Mouse (Mus musculus) adrenal gland, postnatal 4 days (tissue): ENCODE results near the gene Gpatch1. TPM values are rescaled to one million over a fixed set of nuclear protein-coding genes. Genes with fewer than 3 reads are reported as not detected.
"Not testable (repeated sequence)": the region's sequence is repeated elsewhere in the genome, so short reads cannot be mapped to it uniquely, and the experiment has no call there.

Source experiments
- DNase-seq, 2 experiments: peaks; one replicate each; pipeline ENCODE4 v3.0.0; 2021 to 2022; ENCODE audit warnings: low spot score in 2 of 2, mixed read lengths in 2 of 2
- total RNA-seq, 2 experiments: library from RNA; stranded (reverse); gene quantifications; 2 replicates each; pipeline ENCODE4 v1.2.3; 2021

Gene Gpatch1
- total RNA-seq, 2 experiments from 2014 or later = 22.3 to 26.0 TPM

- peak in 1 of 2 experiments; percentile 17 for DNase-seq
These were observed 15.0 kb upstream of the Gpatch1 start for GRCm38 (mm10) chr7:35333231-35333651.

GRCm38 (mm10) chr7:35331590-35331989 is 13.3 kb upstream of the Gpatch1 start:
- no peak for DNase-seq

- DNase-seq = no peak
These were observed 4.6 kb upstream of the Gpatch1 start for GRCm38 (mm10) chr7:35322732-35323420.

DNA sequence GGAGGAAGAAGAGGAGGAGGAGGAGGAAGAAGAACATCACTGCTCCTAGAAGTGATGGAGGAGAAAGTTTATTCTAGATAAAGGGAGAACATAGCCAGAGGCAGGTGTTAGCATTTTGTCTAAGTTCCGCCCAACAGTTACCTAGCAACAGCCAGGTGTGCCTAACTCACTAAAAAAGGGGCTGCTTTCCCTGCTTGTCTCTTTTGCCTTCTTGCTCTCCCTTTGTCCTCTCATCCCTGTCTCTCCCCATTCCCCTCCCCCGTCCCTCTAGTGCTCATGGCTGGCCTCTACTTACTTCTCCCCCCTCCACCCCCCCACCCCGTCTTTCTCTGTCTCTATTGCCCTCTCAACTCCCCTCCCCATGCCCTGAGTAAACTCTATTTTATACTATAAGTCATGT is 3.9 kb upstream of the Gpatch1 start:
- DNase-seq = no peak

GRCm38 (mm10) chr7:35319755-35320154 is 1.5 kb upstream of the Gpatch1 start:
- DNase-seq = no peak

DNA sequence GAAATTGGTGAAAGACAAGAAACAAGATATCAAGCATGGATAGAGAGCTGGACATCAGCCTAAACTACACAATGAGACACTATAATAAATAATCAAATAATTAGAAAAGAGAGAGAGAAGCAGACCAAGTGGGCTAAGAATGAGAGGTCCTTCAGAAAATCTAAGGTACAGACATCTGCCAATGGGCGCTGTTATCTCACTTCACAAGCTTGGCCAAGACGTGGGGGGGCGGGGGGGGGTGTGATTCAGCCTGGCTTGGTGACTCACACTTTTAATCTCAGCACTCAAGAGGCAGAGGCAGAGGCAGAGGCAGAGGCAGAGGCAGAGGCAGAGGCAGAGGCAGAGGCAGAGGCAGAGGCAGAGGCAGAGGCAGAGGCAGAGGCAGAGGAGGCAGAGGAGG is 981 bp upstream of the Gpatch1 start:
- not testable (repeated sequence) for DNase-seq

DNA sequence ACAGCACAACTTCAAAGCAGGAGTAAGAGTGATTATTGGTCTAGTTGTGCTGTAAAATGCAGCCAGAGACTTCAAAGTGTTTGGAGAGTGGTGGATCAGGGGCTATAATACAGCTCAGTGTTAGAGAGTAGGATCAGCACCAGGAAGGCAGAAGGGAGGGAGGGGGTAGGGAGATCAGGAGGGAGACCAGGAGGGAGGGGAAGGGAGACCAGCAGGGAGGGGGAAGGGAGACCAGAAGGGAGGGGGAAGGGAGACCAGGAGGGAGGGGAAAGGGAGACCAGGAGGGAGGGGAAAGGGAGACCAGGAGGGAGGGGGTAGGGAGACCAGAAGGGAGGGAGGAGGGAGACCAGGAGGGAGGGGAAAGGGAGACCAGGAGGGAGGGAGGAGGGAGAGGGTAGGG is 4.1 kb downstream of the Gpatch1 start:
- DNase-seq = no peak

DNA sequence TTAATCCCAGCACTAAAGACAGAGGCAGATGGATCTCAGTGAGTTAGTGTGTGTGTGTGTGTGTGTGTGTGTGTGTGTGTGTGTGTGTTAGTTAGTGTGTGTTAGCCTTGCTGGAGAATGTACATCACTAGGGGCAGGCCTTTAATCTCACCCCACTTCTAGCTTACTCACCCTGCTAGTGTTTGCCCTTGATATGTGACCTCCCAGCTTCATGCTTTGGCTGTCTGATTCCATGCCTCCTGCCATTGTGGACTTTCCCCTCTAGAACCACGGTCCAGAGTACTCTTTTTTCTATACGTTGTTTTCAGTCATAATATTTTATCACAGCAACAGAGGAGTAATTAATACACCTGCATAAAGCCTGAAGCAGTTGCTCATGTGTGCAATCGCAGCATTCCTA is 7.0 kb downstream of the Gpatch1 start:
- no peak for DNase-seq

GRCm38 (mm10) chr7:35300792-35301191 is 17.4 kb downstream of the Gpatch1 start:
- no peak for DNase-seq

GRCm38 (mm10) chr7:35299656-35300055 is 18.6 kb downstream of the Gpatch1 start:
- no peak for DNase-seq

- DNase-seq = no peak
These were observed 20.4 kb downstream of the Gpatch1 start for GRCm38 (mm10) chr7:35297886-35298285.

DNA sequence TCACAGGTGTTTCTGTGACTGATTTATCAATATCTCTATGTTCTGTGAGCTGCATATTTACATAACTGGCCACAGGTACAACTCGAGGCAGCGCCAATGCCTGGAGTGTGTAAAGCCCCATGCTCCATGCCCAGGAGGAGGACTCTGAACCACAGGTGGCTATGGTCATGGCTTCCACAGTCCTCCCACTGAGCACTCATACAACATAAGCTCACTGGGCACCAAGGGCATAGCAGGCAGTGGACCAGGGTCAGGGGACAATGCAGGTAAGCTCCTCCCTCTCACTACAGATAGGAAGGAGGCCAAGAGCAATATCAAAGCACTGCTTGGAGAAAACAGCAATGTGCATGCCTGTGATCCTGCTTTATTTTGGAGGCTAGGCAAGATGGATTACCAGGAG is 22.6 kb downstream of the Gpatch1 start:
- no peak for DNase-seq

DNA sequence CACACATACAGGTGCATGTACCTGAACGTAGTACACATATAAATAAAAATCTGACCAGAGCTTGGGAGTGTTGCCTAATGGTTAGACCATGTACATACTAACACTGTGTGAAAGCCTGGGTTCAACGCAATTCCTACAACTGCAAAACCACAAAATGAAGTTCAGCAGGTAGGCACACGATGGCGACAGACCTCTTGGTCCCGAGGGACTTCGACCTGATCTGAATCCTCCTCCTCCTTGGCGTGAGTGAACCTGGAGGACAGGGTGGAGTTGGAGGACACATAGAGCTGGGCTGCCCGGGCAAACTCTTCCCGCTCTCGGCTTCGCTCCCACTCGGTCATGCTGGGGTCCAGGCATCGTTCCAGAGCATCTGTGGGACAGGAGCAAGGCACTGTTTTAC is 24.8 kb downstream of the Gpatch1 start:
- no peak for DNase-seq

- DNase-seq = no peak
These were observed 39.3 kb downstream of the Gpatch1 start for GRCm38 (mm10) chr7:35278933-35279332.

GRCm38 (mm10) chr7:35277433-35277832 is 40.8 kb downstream of the Gpatch1 start:
- DNase-seq = no peak

DNA sequence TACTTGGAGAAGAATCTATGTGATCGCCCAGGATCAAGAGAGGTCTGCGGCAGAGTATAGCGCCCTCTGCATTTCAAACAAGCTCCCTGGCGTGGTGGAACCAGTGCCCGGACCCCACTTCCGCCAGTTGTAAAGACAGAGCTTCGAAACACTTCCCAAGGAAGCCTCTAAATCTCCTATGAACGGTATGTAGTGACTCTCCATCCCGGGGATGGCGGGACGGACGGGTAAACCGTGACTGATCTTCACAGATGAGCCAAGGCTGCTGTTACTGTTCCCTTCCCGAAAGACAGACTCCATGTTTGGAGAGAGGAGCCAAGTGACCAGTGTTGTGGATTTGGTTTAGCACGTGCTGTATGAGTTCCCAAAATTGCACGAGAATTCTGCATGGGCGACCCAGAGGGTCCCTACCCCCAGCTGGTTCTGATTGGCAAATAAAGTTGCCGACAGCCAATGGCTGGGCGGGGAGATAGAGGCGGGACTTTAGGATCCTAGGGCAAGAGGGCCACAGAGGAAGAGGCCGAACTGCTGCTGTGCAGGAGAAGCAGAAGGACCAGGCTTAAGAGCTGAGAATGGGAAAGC is 48.7 kb downstream of the Gpatch1 start:
- no peak for DNase-seq

- DNase-seq = no peak
These were observed 50.4 kb downstream of the Gpatch1 start for GRCm38 (mm10) chr7:35267841-35268240.

DNA sequence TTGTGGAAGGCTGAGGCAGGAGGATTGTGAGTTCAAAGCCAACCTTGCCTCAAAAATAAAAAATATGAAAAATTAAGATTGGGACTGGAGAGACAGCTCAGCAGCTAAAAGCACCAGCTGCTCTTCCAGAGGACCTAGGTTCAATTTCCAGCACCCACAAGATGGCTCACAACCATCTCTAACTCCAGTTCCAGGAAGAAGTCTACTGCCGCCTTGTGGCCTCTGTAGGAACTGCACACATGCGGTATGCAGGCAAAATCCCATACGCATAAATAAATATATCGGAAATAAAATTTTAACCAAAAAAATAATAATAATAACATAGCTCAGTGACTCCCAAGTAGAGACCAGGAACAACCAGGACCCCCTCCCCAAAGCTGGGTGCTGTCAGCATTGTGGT is 51.6 kb downstream of the Gpatch1 start:
- no peak for DNase-seq

DNA sequence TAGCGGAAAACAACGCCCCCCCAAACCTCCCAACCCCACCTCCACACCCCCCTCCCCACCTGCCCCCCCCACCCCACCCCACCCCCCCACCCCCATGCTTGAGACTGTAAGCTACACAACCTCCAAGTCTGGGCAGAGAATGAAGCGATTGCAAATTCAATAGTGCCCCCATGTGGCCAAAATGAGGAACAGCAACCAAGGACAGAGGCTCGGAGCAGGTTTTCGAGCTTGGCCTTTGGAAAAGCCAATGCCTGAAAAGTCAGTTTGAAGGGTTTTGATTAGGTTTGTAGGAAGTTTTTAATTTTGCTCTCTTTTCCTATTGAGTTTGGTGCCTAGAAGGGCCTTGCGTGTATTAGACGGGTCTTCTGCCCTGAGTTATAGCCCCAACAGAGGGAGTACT is 53.5 kb downstream of the Gpatch1 start:
- peak in 1 of 2 experiments; percentile 15 for DNase-seq

GRCm38 (mm10) chr7:35263595-35264489 is 54.4 kb downstream of the Gpatch1 start:
- DNase-seq = no peak

DNA sequence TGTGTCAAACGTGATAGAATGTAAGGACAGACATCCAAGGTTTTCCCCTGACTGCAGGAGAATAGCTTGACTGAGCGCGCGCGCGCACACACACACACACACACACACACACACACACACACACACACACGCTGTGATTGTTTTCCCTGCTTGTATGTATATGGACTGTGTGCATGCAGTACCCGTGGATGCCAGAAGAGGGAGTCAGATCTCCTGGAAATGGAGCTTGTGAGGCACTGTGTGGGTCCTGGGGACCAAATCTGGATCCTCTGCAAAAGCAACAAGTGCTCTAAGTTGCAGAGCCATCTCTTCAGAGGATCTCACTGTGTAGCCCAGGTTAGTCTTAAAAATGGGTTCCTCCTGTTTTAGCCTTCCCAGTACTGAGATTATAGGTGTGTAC is 58.9 kb downstream of the Gpatch1 start:
- no peak for DNase-seq

GRCm38 (mm10) chr7:35258294-35258693 is 59.9 kb downstream of the Gpatch1 start:
- no peak for DNase-seq
